Mouse (Mus musculus): ENCODE data around the gene Chrng. TPM values are rescaled to one million over a fixed set of nuclear protein-coding genes. Genes with fewer than 3 reads are reported as not detected.
A peak's percentile ranks its signal among the peaks of the same experiment; 100 is the strongest.

Chrng gene
- 0.36 and 0.38 TPM in 2 replicates for polyA plus RNA-seq (2015; fragmentation: Nextera tagmentation; extraction: Ambion mirVana)

- Histone ChIP-seq H3K27ac (replicated peaks) (no peak within 1 kb of the TSS), H3K4me3 (ENCODE audit: low read depth, low read length) (no peak within 1 kb of the TSS), H3K9me3 (ENCODE audit: control insufficient read depth, low read length) (no peaks in the 10 kb centered on the region), H3K27me3 (ENCODE audit: control insufficient read depth, insufficient read depth, low read length) (no peaks in the 10 kb centered on the region; the same call in 1 of the 2 replicates), H3K4me2 (replicated peaks; ENCODE audit: low read depth) (no peak within 1 kb of the TSS), H3K36me3 (ENCODE audit: control insufficient read depth, insufficient read depth, low read length) (no peaks in the 10 kb centered on the region), H3K9ac (ENCODE audit: low read length) (no peak within 1 kb of the TSS), H3K4me1 (replicated peaks; ENCODE audit: control insufficient read depth, insufficient read depth) (no peaks in the 10 kb centered on the region)
- DNase-seq (ENCODE audit: low spot score) (no peak), ATAC-seq (ENCODE audit: low FRiP score, low TSS enrichment) (no peak)
- WGBS, result 92% methylated on average over 7 of the region's 7 CpGs
- TF ChIP-seq EP300 (optimal IDR thresholded peaks at IDR 0.05) (no peak), CTCF (IDR thresholded peaks at IDR 0.05; ENCODE audit: low read depth) (no peak)
Measured at GRCm38 (mm10) chr1:87204465-87204864, at the start of gene Chrng. Gene Chrng (plus strand): TSS chr1:87204657.

GRCm38 (mm10) chr1:87155531-87156198 lies 48.8 kb upstream of the Chrng start:
- WGBS, result under 1% methylated on average over 56 of the region's 56 CpGs
- Histone ChIP-seq H3K4me3 (ENCODE audit: low read depth, low read length) (peak overlapping the region; percentile 35), H3K9me3 (ENCODE audit: control insufficient read depth, low read length) (no peaks in the 10 kb centered on the region), H3K27ac (replicated peaks) (no peak overlapping the region), H3K36me3 (ENCODE audit: control insufficient read depth, insufficient read depth, low read length) (no peaks in the 10 kb centered on the region), H3K4me1 (replicated peaks; ENCODE audit: control insufficient read depth, insufficient read depth) (peaks cover 7% of the 10 kb centered on the region), H3K27me3 (ENCODE audit: control insufficient read depth, insufficient read depth, low read length) (peaks cover 43% of the 10 kb centered on the region), H3K4me2 (replicated peaks; ENCODE audit: low read depth) (peak overlapping the region; percentile 49), H3K9ac (ENCODE audit: low read length) (no peak overlapping the region)
- TF ChIP-seq EP300 (optimal IDR thresholded peaks at IDR 0.05) (no peak), CTCF (IDR thresholded peaks at IDR 0.05; ENCODE audit: low read depth) (no peak)
- DNase-seq (ENCODE audit: low spot score), result no peak
- ATAC-seq (ENCODE audit: low FRiP score, low TSS enrichment), result no peak

- H3K9me3 ChIP-seq (ENCODE audit: control insufficient read depth, low read length), result no peaks in the 10 kb centered on the region
- DNase-seq (ENCODE audit: low spot score), result no peak
- TF ChIP-seq EP300 (optimal IDR thresholded peaks at IDR 0.05) (no peak), CTCF (IDR thresholded peaks at IDR 0.05; ENCODE audit: low read depth) (no peak)
- H3K27me3 ChIP-seq (ENCODE audit: control insufficient read depth, insufficient read depth, low read length), result peaks cover 43% of the 10 kb centered on the region
- H3K36me3 ChIP-seq (ENCODE audit: control insufficient read depth, insufficient read depth, low read length), result no peaks in the 10 kb centered on the region
- peak within 1 kb of the TSS; percentile 49 for H3K4me2 ChIP-seq (replicated peaks; ENCODE audit: low read depth)
- H3K4me3 ChIP-seq (ENCODE audit: low read depth, low read length), result peak within 1 kb of the TSS; percentile 35
- ATAC-seq (ENCODE audit: low FRiP score, low TSS enrichment), result no peak; the same call in 1 of the 2 replicates
- 8% methylated on average over 12 of the region's 12 CpGs for WGBS
- no peak within 1 kb of the TSS for H3K27ac ChIP-seq (replicated peaks)
- peaks cover 7% of the 10 kb centered on the region for H3K4me1 ChIP-seq (replicated peaks; ENCODE audit: control insufficient read depth, insufficient read depth)
- no peak within 1 kb of the TSS for H3K9ac ChIP-seq (ENCODE audit: low read length)
Measured at GRCm38 (mm10) chr1:87156199-87156587, 48.3 kb upstream of the Chrng start, which contains the start of gene Ecel1. Gene Ecel1 (minus strand): TSS chr1:87156521.

- no peak for ATAC-seq (ENCODE audit: low FRiP score, low TSS enrichment)
- H3K4me2 ChIP-seq (replicated peaks; ENCODE audit: low read depth), result no peak overlapping the region
- H3K4me3 ChIP-seq (ENCODE audit: low read depth, low read length), result no peak overlapping the region
- no peaks in the 10 kb centered on the region for H3K9me3 ChIP-seq (ENCODE audit: control insufficient read depth, low read length)
- H3K36me3 ChIP-seq (ENCODE audit: control insufficient read depth, insufficient read depth, low read length), result no peaks in the 10 kb centered on the region
- H3K9ac ChIP-seq (ENCODE audit: low read length), result no peak overlapping the region
- TF ChIP-seq CTCF (IDR thresholded peaks at IDR 0.05; ENCODE audit: low read depth) (no peak), EP300 (optimal IDR thresholded peaks at IDR 0.05) (no peak)
- peaks cover 2% of the 10 kb centered on the region for H3K4me1 ChIP-seq (replicated peaks; ENCODE audit: control insufficient read depth, insufficient read depth)
- WGBS, result 77% methylated on average over 3 of the region's 3 CpGs
- no peak overlapping the region for H3K27ac ChIP-seq (replicated peaks)
- H3K27me3 ChIP-seq (ENCODE audit: control insufficient read depth, insufficient read depth, low read length), result peaks cover 24% of the 10 kb centered on the region; the same call in 1 of the 2 replicates
- no peak for DNase-seq (ENCODE audit: low spot score)
Measured at GRCm38 (mm10) chr1:87159396-87159795, 45.1 kb upstream of the Chrng start.

GRCm38 (mm10) chr1:87164164-87164795 lies 40.2 kb upstream of the Chrng start:
- Histone ChIP-seq H3K4me3 (ENCODE audit: low read depth, low read length) (no peak overlapping the region), H3K9me3 (ENCODE audit: control insufficient read depth, low read length) (no peaks in the 10 kb centered on the region), H3K4me1 (replicated peaks; ENCODE audit: control insufficient read depth, insufficient read depth) (no peaks in the 10 kb centered on the region), H3K36me3 (ENCODE audit: control insufficient read depth, insufficient read depth, low read length) (no peaks in the 10 kb centered on the region), H3K4me2 (replicated peaks; ENCODE audit: low read depth) (no peak overlapping the region), H3K27me3 (ENCODE audit: control insufficient read depth, insufficient read depth, low read length) (no peaks in the 10 kb centered on the region), H3K9ac (ENCODE audit: low read length) (no peak overlapping the region), H3K27ac (replicated peaks) (no peak overlapping the region)
- DNase-seq (ENCODE audit: low spot score) (no peak), ATAC-seq (ENCODE audit: low FRiP score, low TSS enrichment) (no peak)
- no peak for TF ChIP-seq CTCF (IDR thresholded peaks at IDR 0.05; ENCODE audit: low read depth)
- TF ChIP-seq EP300 (optimal IDR thresholded peaks at IDR 0.05), result no peak
- WGBS, result 37% methylated on average over 11 of the region's 11 CpGs

GRCm38 (mm10) chr1:87164796-87165184 lies 39.7 kb upstream of the Chrng start:
- no peak overlapping the region for H3K4me3 ChIP-seq (ENCODE audit: low read depth, low read length)
- H3K27ac ChIP-seq (replicated peaks), result no peak overlapping the region
- no peaks in the 10 kb centered on the region for H3K27me3 ChIP-seq (ENCODE audit: control insufficient read depth, insufficient read depth, low read length)
- H3K4me2 ChIP-seq (replicated peaks; ENCODE audit: low read depth), result no peak overlapping the region
- DNase-seq (ENCODE audit: low spot score) (no peak), ATAC-seq (ENCODE audit: low FRiP score, low TSS enrichment) (no peak)
- no peaks in the 10 kb centered on the region for H3K4me1 ChIP-seq (replicated peaks; ENCODE audit: control insufficient read depth, insufficient read depth)
- WGBS, result 53% methylated on average over 9 of the region's 9 CpGs
- TF ChIP-seq EP300 (optimal IDR thresholded peaks at IDR 0.05) (no peak), CTCF (IDR thresholded peaks at IDR 0.05; ENCODE audit: low read depth) (no peak)
- no peaks in the 10 kb centered on the region for H3K36me3 ChIP-seq (ENCODE audit: control insufficient read depth, insufficient read depth, low read length)
- no peaks in the 10 kb centered on the region for H3K9me3 ChIP-seq (ENCODE audit: control insufficient read depth, low read length)
- H3K9ac ChIP-seq (ENCODE audit: low read length), result no peak overlapping the region
